Mouse (Mus musculus) adrenal gland, postnatal 14 days (tissue): ENCODE data around the gene Gm42372. TPM values are rescaled to one million over a fixed set of nuclear protein-coding genes. Genes with fewer than 3 reads are reported as not detected.

Source experiments
- DNase-seq: peaks from one replicate; pipeline ENCODE4 v3.0.0; 2021; ENCODE audit warnings: mixed read lengths
- total RNA-seq: library from RNA; stranded (reverse); gene quantifications from 2 replicates; pipeline ENCODE4 v1.2.3, GENCODE M21; 2021

The Gm42372 gene
- total RNA-seq, 1 experiment from 2014 or later, result 1.3 TPM

GRCm38 (mm10) chr7:16959539-16960187 lies 23.2 kb upstream of the Gm42372 start, which contains the start of gene Pnmal1:
TSS of gene Pnmal1 (plus strand) at chr7:16959679.
- DNase-seq, result peak; percentile 90

GRCm38 (mm10) chr7:16961678-16962077 lies 21.2 kb upstream of the Gm42372 start:
- DNase-seq, result no peak

- DNase-seq, result no peak
Measured at GRCm38 (mm10) chr7:16968414-16968813, 14.5 kb upstream of the Gm42372 start.

- no peak for DNase-seq
Measured at GRCm38 (mm10) chr7:16971160-16971559, 11.7 kb upstream of the Gm42372 start.

GRCm38 (mm10) chr7:16974018-16974417 lies 8.9 kb upstream of the Gm42372 start:
- DNase-seq, result peak; percentile 79

- DNase-seq, result no peak
Measured at GRCm38 (mm10) chr7:16976298-16976697, 6.6 kb upstream of the Gm42372 start.

- DNase-seq, result no peak
Measured at GRCm38 (mm10) chr7:16978173-16978572, 4.7 kb upstream of the Gm42372 start.

- DNase-seq, result no peak
Measured at GRCm38 (mm10) chr7:16978593-16978992, 4.3 kb upstream of the Gm42372 start.

GRCm38 (mm10) chr7:16980348-16980747 lies 2.5 kb upstream of the Gm42372 start:
- DNase-seq, result peak; percentile 58

- no peak for DNase-seq
Measured at GRCm38 (mm10) chr7:16987541-16988149, 4.8 kb downstream of the Gm42372 start.

- DNase-seq, result peak; percentile 64
Measured at GRCm38 (mm10) chr7:16988405-16988804, 5.5 kb downstream of the Gm42372 start.

GRCm38 (mm10) chr7:16990006-16990744 lies 7.3 kb downstream of the Gm42372 start:
- DNase-seq, result peak; percentile 59

GRCm38 (mm10) chr7:16991681-16992450 lies 9.0 kb downstream of the Gm42372 start:
- DNase-seq, result peak; percentile 81

GRCm38 (mm10) chr7:16992451-16992807 lies 9.5 kb downstream of the Gm42372 start, which contains the start of gene Ccdc8:
TSS of gene Ccdc8 (plus strand) at chr7:16992708.
- no peak for DNase-seq

- peak; percentile 93 for DNase-seq
Measured at GRCm38 (mm10) chr7:16993651-16994399, 10.9 kb downstream of the Gm42372 start.

- peak; percentile 51 for DNase-seq
Measured at GRCm38 (mm10) chr7:16994400-16994799, 11.5 kb downstream of the Gm42372 start.

GRCm38 (mm10) chr7:16995345-16995744 lies 12.5 kb downstream of the Gm42372 start:
- no peak for DNase-seq

- DNase-seq, result no peak
Measured at GRCm38 (mm10) chr7:16999233-16999632, 16.3 kb downstream of the Gm42372 start.

GRCm38 (mm10) chr7:16999650-17000049 lies 16.8 kb downstream of the Gm42372 start:
- peak; percentile 93 for DNase-seq

GRCm38 (mm10) chr7:17002375-17003195 lies 19.7 kb downstream of the Gm42372 start:
- peak; percentile 89 for DNase-seq
